Mouse (Mus musculus) forebrain, embryonic 15.5 days (tissue): Measurements from ENCODE around the gene C1s1. TPM values are rescaled to one million over a fixed set of nuclear protein-coding genes. Genes with fewer than 3 reads are reported as not detected.

ENCODE experiments used
- ATAC-seq: fragments of 200-750 bp; cut with Nextera tagmentation; replicated peaks from 2 replicates; pipeline ENCODE4 v1.8.0; 2017; ENCODE audit warnings: mild to moderate bottlenecking, moderate TSS enrichment, moderate library complexity
- H3K27ac ChIP-seq: fragments of 300-500 bp; sonication (generic); replicated peaks from 2 replicates; pipeline ENCODE4 v1.5.1; 2015; ENCODE audit warnings: mild to moderate bottlenecking, inconsistent platforms
- H3K27me3 ChIP-seq: fragments of 300-500 bp; sonication (generic); 2 replicates; pipeline ENCODE4 v1.6.1; 2015; ENCODE audit warnings: inconsistent platforms
- H3K36me3 ChIP-seq: fragments of 300-500 bp; sonication (generic); 2 replicates; pipeline ENCODE4 v1.6.1; 2015; ENCODE audit warnings: mild to moderate bottlenecking, inconsistent platforms
- H3K4me1 ChIP-seq: fragments of 300-500 bp; sonication (generic); 2 replicates; pipeline ENCODE4 v1.6.1; 2015; ENCODE audit warnings: inconsistent platforms
- H3K4me2 ChIP-seq: fragments of 300-500 bp; sonication (generic); replicated peaks from 2 replicates; pipeline ENCODE4 v1.6.1; 2015; ENCODE audit warnings: mild to moderate bottlenecking, inconsistent platforms
- H3K4me3 ChIP-seq: fragments of 300-500 bp; sonication (generic); 2 replicates; pipeline ENCODE4 v1.5.1; 2015; ENCODE audit warnings: mild to moderate bottlenecking, inconsistent platforms
- H3K9ac ChIP-seq: fragments of 300-500 bp; sonication (generic); replicated peaks from 2 replicates; pipeline ENCODE4 v1.6.1; 2015; ENCODE audit warnings: mild to moderate bottlenecking, inconsistent platforms
- H3K9me3 ChIP-seq: fragments of 300-500 bp; sonication (generic); 2 replicates; pipeline ENCODE4 v1.6.1; 2016; ENCODE audit warnings: inconsistent platforms
- WGBS: fragments of 180-500 bp; shearing (Covaris S2); methylation state at CpG from one replicate; pipeline ENCODE4 v1.1.7; 2015; ENCODE audit warnings: mixed read lengths; 5-methylcytosine and 5-hydroxymethylcytosine counted together
- polyA plus RNA-seq: library from polyadenylated mRNA; unstranded; fragments of >200 nt; fragmentation: Nextera tagmentation; extraction: Ambion mirVana; gene quantifications from 2 replicates; pipeline ENCODE4 v1.2.1, GENCODE M21; 2015

C1s1 gene
- polyA plus RNA-seq, 1 experiment from 2014 or later, result 0.34 TPM

- no peak overlapping the region for H3K9ac ChIP-seq
- no peaks in the 10 kb centered on the region for H3K36me3 ChIP-seq
- no peak overlapping the region for H3K27ac ChIP-seq
- H3K4me2 ChIP-seq, result no peak overlapping the region
- H3K27me3 ChIP-seq, result no peaks in the 10 kb centered on the region
- H3K4me1 ChIP-seq, result no peaks in the 10 kb centered on the region
- no peak overlapping the region for H3K4me3 ChIP-seq
- no peak for ATAC-seq
- WGBS, result 84% methylated on average over 10 of the region's 10 CpGs
- no peaks in the 10 kb centered on the region for H3K9me3 ChIP-seq
These were observed 33.9 kb downstream of the C1s1 start for GRCm38 (mm10) chr6:124508292-124508691.

- WGBS, result 77% methylated on average over 6 of the region's 6 CpGs
- no peaks in the 10 kb centered on the region for H3K36me3 ChIP-seq
- H3K27ac ChIP-seq, result no peak overlapping the region
- ATAC-seq, result no peak
- no peak overlapping the region for H3K9ac ChIP-seq
- H3K9me3 ChIP-seq, result no peaks in the 10 kb centered on the region
- no peak overlapping the region for H3K4me2 ChIP-seq
- H3K27me3 ChIP-seq, result no peaks in the 10 kb centered on the region
- no peak overlapping the region for H3K4me3 ChIP-seq
- H3K4me1 ChIP-seq, result no peaks in the 10 kb centered on the region
These were observed 35.2 kb downstream of the C1s1 start for GRCm38 (mm10) chr6:124506991-124507390.

GRCm38 (mm10) chr6:124505028-124505427 lies 37.1 kb downstream of the C1s1 start:
- H3K36me3 ChIP-seq, result no peaks in the 10 kb centered on the region
- no peak overlapping the region for H3K4me3 ChIP-seq
- 83% methylated on average over 4 of the region's 4 CpGs for WGBS
- H3K9me3 ChIP-seq, result no peaks in the 10 kb centered on the region
- no peak overlapping the region for H3K27ac ChIP-seq
- no peak overlapping the region for H3K4me2 ChIP-seq
- no peak overlapping the region for H3K9ac ChIP-seq
- ATAC-seq, result no peak
- no peaks in the 10 kb centered on the region for H3K4me1 ChIP-seq
- H3K27me3 ChIP-seq, result no peaks in the 10 kb centered on the region

- no peaks in the 10 kb centered on the region for H3K27me3 ChIP-seq
- no peak overlapping the region for H3K4me3 ChIP-seq
- ATAC-seq, result no peak
- H3K27ac ChIP-seq, result no peak overlapping the region
- H3K9me3 ChIP-seq, result no peaks in the 10 kb centered on the region
- no peak overlapping the region for H3K4me2 ChIP-seq
- no peaks in the 10 kb centered on the region for H3K4me1 ChIP-seq
- no peak overlapping the region for H3K9ac ChIP-seq
- H3K36me3 ChIP-seq, result no peaks in the 10 kb centered on the region
- WGBS, result 92% methylated on average over 5 of the region's 5 CpGs
These were observed 40.1 kb downstream of the C1s1 start for GRCm38 (mm10) chr6:124502021-124502420.

GRCm38 (mm10) chr6:124501473-124501872 lies 40.7 kb downstream of the C1s1 start:
- no peaks in the 10 kb centered on the region for H3K27me3 ChIP-seq
- H3K27ac ChIP-seq, result no peak overlapping the region
- ATAC-seq, result no peak
- no peaks in the 10 kb centered on the region for H3K4me1 ChIP-seq
- H3K9ac ChIP-seq, result no peak overlapping the region
- no peak overlapping the region for H3K4me3 ChIP-seq
- H3K9me3 ChIP-seq, result no peaks in the 10 kb centered on the region
- WGBS, result 81% methylated on average over 4 of the region's 4 CpGs
- no peak overlapping the region for H3K4me2 ChIP-seq
- H3K36me3 ChIP-seq, result no peaks in the 10 kb centered on the region

GRCm38 (mm10) chr6:124499914-124500566 lies 42.1 kb downstream of the C1s1 start:
- Histone ChIP-seq H3K9ac (no peak overlapping the region), H3K4me2 (no peak overlapping the region), H3K4me1 (no peaks in the 10 kb centered on the region), H3K27me3 (no peaks in the 10 kb centered on the region), H3K36me3 (no peaks in the 10 kb centered on the region), H3K4me3 (no peak overlapping the region), H3K9me3 (no peaks in the 10 kb centered on the region), H3K27ac (no peak overlapping the region)
- 45% methylated on average over 10 of the region's 10 CpGs for WGBS
- no peak for ATAC-seq

GRCm38 (mm10) chr6:124496054-124496453 lies 46.1 kb downstream of the C1s1 start:
- H3K9ac ChIP-seq, result no peak overlapping the region
- H3K36me3 ChIP-seq, result no peaks in the 10 kb centered on the region
- no peaks in the 10 kb centered on the region for H3K9me3 ChIP-seq
- no peak overlapping the region for H3K4me3 ChIP-seq
- H3K4me2 ChIP-seq, result no peak overlapping the region
- WGBS, result 91% methylated on average over 5 of the region's 5 CpGs
- no peaks in the 10 kb centered on the region for H3K27me3 ChIP-seq
- no peak overlapping the region for H3K27ac ChIP-seq
- ATAC-seq, result no peak
- no peaks in the 10 kb centered on the region for H3K4me1 ChIP-seq

DNA sequence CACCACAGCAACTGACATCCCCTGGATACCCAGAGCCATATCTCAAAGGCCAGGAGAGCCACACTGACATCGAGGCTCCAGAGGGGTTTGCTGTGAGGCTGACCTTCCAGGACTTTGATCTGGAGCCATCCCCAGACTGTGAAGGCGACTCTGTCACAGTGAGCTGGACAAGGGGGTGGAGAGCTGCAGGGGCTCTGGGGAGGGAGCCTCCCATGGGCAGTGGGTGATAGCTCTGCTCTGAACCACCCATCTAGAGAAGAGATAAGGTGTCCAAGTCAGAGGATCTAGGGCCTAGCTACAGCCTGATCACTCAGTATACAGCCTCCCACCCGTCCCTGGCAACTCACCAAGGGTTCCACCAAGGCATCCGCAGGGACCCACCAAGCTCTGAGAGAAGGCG lies 48.3 kb downstream of the C1s1 start:
- H3K36me3 ChIP-seq, result no peaks in the 10 kb centered on the region
- no peak overlapping the region for H3K9ac ChIP-seq
- H3K4me1 ChIP-seq, result no peaks in the 10 kb centered on the region
- no peak overlapping the region for H3K27ac ChIP-seq
- 87% methylated on average over 5 of the region's 5 CpGs for WGBS
- no peaks in the 10 kb centered on the region for H3K27me3 ChIP-seq
- H3K9me3 ChIP-seq, result no peaks in the 10 kb centered on the region
- no peak overlapping the region for H3K4me3 ChIP-seq
- no peak for ATAC-seq
- no peak overlapping the region for H3K4me2 ChIP-seq

DNA sequence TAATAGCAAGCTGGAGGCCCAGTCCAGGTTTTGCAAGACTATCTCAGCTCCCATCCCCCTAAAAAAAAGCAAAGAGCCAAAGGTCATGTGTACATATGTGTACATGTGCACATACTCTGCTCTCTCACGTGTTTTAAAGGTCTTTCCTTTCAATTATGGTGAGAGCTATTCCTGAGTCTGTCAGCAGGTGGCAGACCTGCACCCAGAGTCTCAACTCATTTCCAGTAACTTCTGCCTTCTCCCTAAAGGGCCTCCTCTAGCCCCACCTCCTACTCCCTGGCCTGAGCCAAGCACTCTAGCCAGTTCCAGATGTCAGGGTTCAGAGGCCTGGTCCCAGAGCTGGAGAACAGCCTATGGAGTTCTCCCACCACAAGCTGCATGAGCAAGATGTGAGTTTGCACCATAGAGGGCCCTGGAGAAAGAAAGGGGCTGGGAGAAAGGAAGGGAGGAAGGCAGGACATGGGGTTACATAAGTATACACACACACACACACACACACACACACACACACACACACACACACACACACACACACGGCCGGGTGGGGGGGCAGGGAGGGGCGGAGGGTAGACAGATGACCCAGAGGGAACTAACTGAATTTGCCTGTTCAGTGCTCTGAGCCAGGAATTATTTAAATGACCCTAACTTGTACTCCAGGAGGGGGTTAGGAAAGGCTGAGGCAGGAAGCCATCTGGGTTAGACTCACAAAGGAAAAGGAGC lies 49.2 kb downstream of the C1s1 start, which contains the start of gene C1rl:
C1rl (plus strand) TSS at position 272 of the 720 bp plus-strand sequence.
- Histone ChIP-seq H3K4me3 (no peak within 1 kb of the TSS), H3K4me1 (no peaks in the 10 kb centered on the region), H3K27me3 (no peaks in the 10 kb centered on the region), H3K9ac (no peak within 1 kb of the TSS), H3K4me2 (no peak within 1 kb of the TSS), H3K9me3 (no peaks in the 10 kb centered on the region), H3K36me3 (no peaks in the 10 kb centered on the region), H3K27ac (no peak within 1 kb of the TSS)
- peak; percentile 66 for ATAC-seq
- WGBS, result 52% methylated on average over 4 of the region's 4 CpGs

GRCm38 (mm10) chr6:124491427-124491826 lies 50.7 kb downstream of the C1s1 start:
- Histone ChIP-seq H3K4me1 (no peaks in the 10 kb centered on the region), H3K4me2 (no peak overlapping the region), H3K4me3 (no peak overlapping the region), H3K36me3 (no peaks in the 10 kb centered on the region), H3K9ac (no peak overlapping the region), H3K9me3 (no peaks in the 10 kb centered on the region), H3K27ac (no peak overlapping the region), H3K27me3 (no peaks in the 10 kb centered on the region)
- 79% methylated on average over 6 of the region's 6 CpGs for WGBS
- ATAC-seq, result no peak

- WGBS, result 77% methylated on average over 4 of the region's 4 CpGs
- H3K9me3 ChIP-seq, result no peaks in the 10 kb centered on the region
- ATAC-seq, result no peak
- no peak overlapping the region for H3K9ac ChIP-seq
- no peaks in the 10 kb centered on the region for H3K27me3 ChIP-seq
- no peak overlapping the region for H3K4me3 ChIP-seq
- H3K36me3 ChIP-seq, result no peaks in the 10 kb centered on the region
- no peak overlapping the region for H3K27ac ChIP-seq
- no peak overlapping the region for H3K4me2 ChIP-seq
- H3K4me1 ChIP-seq, result no peaks in the 10 kb centered on the region
These were observed 53.2 kb downstream of the C1s1 start for GRCm38 (mm10) chr6:124488952-124489351.

DNA sequence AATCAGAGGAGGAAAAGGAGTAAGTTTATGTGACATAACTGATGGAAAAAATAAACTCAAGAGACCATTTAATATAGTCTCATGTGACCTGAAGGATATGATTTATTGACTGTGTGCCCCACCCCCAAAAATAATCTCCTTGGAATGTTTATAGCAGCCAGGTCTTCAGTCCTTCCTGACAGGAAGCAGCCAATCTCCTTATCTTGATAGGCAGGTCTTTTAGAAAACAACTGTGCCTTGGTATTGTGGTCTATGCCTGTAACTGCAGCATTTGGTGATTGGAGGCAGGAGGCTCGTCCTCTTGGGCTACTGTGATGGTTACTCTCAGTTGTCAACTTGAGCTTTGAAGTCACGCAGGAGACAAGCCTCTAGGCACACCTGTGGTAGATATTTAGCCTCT lies 54.6 kb downstream of the C1s1 start:
- Histone ChIP-seq H3K27me3 (no peaks in the 10 kb centered on the region), H3K9ac (no peak overlapping the region), H3K4me3 (no peak overlapping the region), H3K9me3 (no peaks in the 10 kb centered on the region), H3K4me2 (no peak overlapping the region), H3K4me1 (no peaks in the 10 kb centered on the region), H3K27ac (no peak overlapping the region), H3K36me3 (no peaks in the 10 kb centered on the region)
- WGBS, result 65% methylated on average over 2 of the region's 2 CpGs
- no peak for ATAC-seq
